8 mouse cellular contexts compared by ENCODE assay signal in genomic region chr3:79193001-79193400, GRCm38 (mm10).
DNase-seq lines count a peak whose midpoint lies in the region; ATAC-seq lines count a peak whose summit lies in the region.

No protein-coding gene starts in this region.

- H3K9ac ChIP-seq in hindbrain, embryonic 14.5 days, result no peak overlapping the region
- no peak overlapping the region for H3K9ac ChIP-seq in hindbrain, embryonic 11.5 days (ENCODE audit: low read depth, low read length)

- 68% methylated on average over 4 of the region's 4 CpGs for WGBS in hindbrain, embryonic 14.5 days
- 84% methylated on average over 4 of the region's 4 CpGs for WGBS in hindbrain, embryonic 11.5 days
- 89% methylated on average over 4 of the region's 4 CpGs for WGBS in midbrain, embryonic 10.5 days

- no peak overlapping the region for H3K27ac ChIP-seq in hindbrain, embryonic 14.5 days
- no peak overlapping the region for H3K27ac ChIP-seq in hindbrain, embryonic 11.5 days (ENCODE audit: low read depth, low read length)
- H3K27ac ChIP-seq in midbrain, embryonic 10.5 days (replicated peaks), result no peak overlapping the region

- 0 out of 2 replicates have a peak, but pooled peaks cover 9% of the 10 kb centered on the region for H3K4me1 ChIP-seq in hindbrain, embryonic 14.5 days (replicated peaks; ENCODE audit: control insufficient read depth, insufficient read depth, low read length)
- H3K4me1 ChIP-seq in hindbrain, embryonic 11.5 days (replicated peaks; ENCODE audit: control insufficient read depth, insufficient read depth, low read length), result no peaks in the 10 kb centered on the region
- 0 out of 2 replicates have a peak, but pooled peaks cover under 1% of the 10 kb centered on the region for H3K4me1 ChIP-seq in midbrain, embryonic 10.5 days

- no peak overlapping the region for H3K4me3 ChIP-seq in hindbrain, embryonic 14.5 days (replicated peaks; ENCODE audit: low read length)
- no peak overlapping the region for H3K4me3 ChIP-seq in hindbrain, embryonic 11.5 days (ENCODE audit: low read depth, low read length)
- no peak overlapping the region for H3K4me3 ChIP-seq in midbrain, embryonic 10.5 days

- no peak for DNase-seq in hindbrain, embryonic 14.5 days (ENCODE audit: low spot score)
- DNase-seq in hindbrain, embryonic 11.5 days (ENCODE audit: low spot score), result no peak
- DNase-seq in adrenal gland, postnatal 14 days, result peak; percentile 29
- peak; percentile 40 to 46 for DNase-seq in frontal cortex, postnatal 36 days (ENCODE audit: low spot score in 2 of 2)
- peak; percentile 64 to 66 for DNase-seq in layer of hippocampus, postnatal 36 days
- no peak for DNase-seq in ovary, postnatal 14 days (ENCODE audit: low spot score)
- DNase-seq in midbrain, embryonic 10.5 days (ENCODE audit: low spot score), result no peak

- H3K9me3 ChIP-seq in hindbrain, embryonic 14.5 days (ENCODE audit: control insufficient read depth, low read length), result no peaks in the 10 kb centered on the region
- H3K9me3 ChIP-seq in hindbrain, embryonic 11.5 days (ENCODE audit: control insufficient read depth, low read length), result no peaks in the 10 kb centered on the region
- H3K9me3 ChIP-seq in midbrain, embryonic 10.5 days (replicated peaks), result no peaks in the 10 kb centered on the region

- H3K4me2 ChIP-seq in hindbrain, embryonic 14.5 days (replicated peaks), result no peak overlapping the region
- no peak overlapping the region for H3K4me2 ChIP-seq in hindbrain, embryonic 11.5 days (replicated peaks; ENCODE audit: low read depth, low read length)

- ATAC-seq in hindbrain, embryonic 14.5 days (ENCODE audit: low FRiP score), result 0 out of 2 replicates have a peak, but pooled peaks have one; percentile 25
- ATAC-seq in hindbrain, embryonic 11.5 days (ENCODE audit: low FRiP score), result no peak
- ATAC-seq in erythroid progenitor cell, adult 5-6 weeks (replicated peaks; ENCODE audit: low FRiP score, poor library complexity, severe bottlenecking), result no peak

- no peaks in the 10 kb centered on the region for H3K36me3 ChIP-seq in hindbrain, embryonic 14.5 days (replicated peaks; ENCODE audit: control insufficient read depth, insufficient read depth)
- H3K36me3 ChIP-seq in hindbrain, embryonic 11.5 days (ENCODE audit: control insufficient read depth, insufficient read depth, low read length), result no peaks in the 10 kb centered on the region
- no peaks in the 10 kb centered on the region for H3K36me3 ChIP-seq in midbrain, embryonic 10.5 days

- no peaks in the 10 kb centered on the region for H3K27me3 ChIP-seq in hindbrain, embryonic 14.5 days (ENCODE audit: control insufficient read depth, insufficient read depth, low read length)
- no peaks in the 10 kb centered on the region for H3K27me3 ChIP-seq in hindbrain, embryonic 11.5 days (ENCODE audit: control insufficient read depth, insufficient read depth, low read length)
- no peaks in the 10 kb centered on the region for H3K27me3 ChIP-seq in midbrain, embryonic 10.5 days (ENCODE audit: low read depth, poor library complexity, severe bottlenecking)

Comparison
In these comparisons a context has a peak if more than half of its experiments do, and no peak if none do; other contexts are left out.
1. DNase-seq: peak in adrenal gland, postnatal 14 days (single experiment), frontal cortex, postnatal 36 days (2 of 2) and layer of hippocampus, postnatal 36 days (2 of 2); none in hindbrain, embryonic 14.5 days (single experiment), hindbrain, embryonic 11.5 days (single experiment), ovary, postnatal 14 days (single experiment) and midbrain, embryonic 10.5 days (single experiment).